Mouse (Mus musculus) neural tube, embryonic 11.5 days (tissue): ENCODE results near the gene Spp2. TPM values are rescaled to one million over a fixed set of nuclear protein-coding genes. Genes with fewer than 3 reads are reported as not detected.

Experiments
- polyA plus RNA-seq: library from polyadenylated mRNA; unstranded; fragments of >200 nt; fragmentation: Nextera tagmentation; extraction: Ambion mirVana; gene quantifications from 2 replicates; pipeline ENCODE4 v1.2.1, GENCODE M21; 2014

Spp2 gene
- polyA plus RNA-seq, 1 experiment from 2014 or later, result not detected

Other genes with a start within 250 kb of the Spp2 start
- gene Ugt1a5, start 240.9 kb upstream of the Spp2 start, polyA plus RNA-seq, result not detected in 2 replicates
- not detected in 2 replicates for gene Ugt1a2, start 206.4 kb upstream of the Spp2 start, polyA plus RNA-seq
- gene Dnajb3, start 201.2 kb upstream of the Spp2 start, polyA plus RNA-seq, result 13.6 and 14.8 TPM in 2 replicates
- gene Ugt1a1, start 195.0 kb upstream of the Spp2 start, polyA plus RNA-seq, result not detected in 2 replicates
- gene Mroh2a, start 180.0 kb upstream of the Spp2 start, polyA plus RNA-seq, result 1.3 and 1.4 TPM in 2 replicates
- 136 and 141 TPM in 2 replicates for gene Hjurp, start 129.3 kb upstream of the Spp2 start, polyA plus RNA-seq
- not detected in 2 replicates for gene Trpm8, start 129.3 kb upstream of the Spp2 start, polyA plus RNA-seq
- gene Glrp1, start 103.1 kb downstream of the Spp2 start, polyA plus RNA-seq, result not detected in 2 replicates